Mouse (Mus musculus): ENCODE data around the gene Ap3m1. TPM values are rescaled to one million over a fixed set of nuclear protein-coding genes. Genes with fewer than 3 reads are reported as not detected.
A peak's percentile ranks its signal among the peaks of the same experiment; 100 is the strongest.

The Ap3m1 gene
- polyA plus RNA-seq, 1 experiment from 2014 or later = 108 TPM

DNA sequence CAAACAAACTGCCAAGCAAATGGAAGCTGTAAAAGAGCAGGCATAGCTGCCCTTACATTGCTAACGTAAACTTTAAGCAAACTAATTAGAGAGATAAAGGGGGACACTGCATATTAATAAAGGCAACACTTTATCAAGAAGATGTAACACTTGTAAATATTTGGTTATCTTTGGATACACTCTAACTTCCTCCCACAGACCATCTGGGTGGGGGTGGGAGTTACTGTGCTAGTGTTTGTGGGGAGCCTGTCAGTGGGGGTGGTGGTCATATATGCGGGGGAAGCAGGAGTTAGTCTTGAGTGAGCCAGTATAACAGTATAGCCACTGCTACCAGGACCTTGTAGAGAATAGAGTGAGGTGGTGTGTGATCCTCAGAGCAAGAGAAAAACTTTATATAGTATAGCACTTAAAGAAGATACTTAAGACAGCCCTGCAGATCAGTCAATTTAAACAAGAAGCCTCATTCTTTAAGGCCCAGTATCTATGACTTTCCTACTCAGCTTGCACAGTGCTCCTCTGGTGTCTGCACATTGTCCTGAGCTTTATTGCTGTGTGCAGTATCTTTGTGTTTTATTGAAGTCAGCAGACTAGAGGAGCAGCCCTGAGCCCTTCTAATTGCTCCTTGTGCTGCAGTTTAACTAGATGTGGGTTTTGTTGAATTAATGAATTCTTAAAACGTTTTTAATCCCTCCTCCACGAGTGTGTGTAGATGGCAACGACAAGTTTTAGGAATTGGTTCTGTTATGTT is 10.6 kb upstream of the Ap3m1 start:
- H3K36me3 ChIP-seq = no peaks in the 10 kb centered on the region
- H3K4me3 ChIP-seq = no peak overlapping the region
- H3K27ac ChIP-seq (replicated peaks) = no peak overlapping the region
- DNase-seq (ENCODE audit: low spot score) = no peak
- 74% methylated on average over 5 of the region's 5 CpGs for WGBS
- H3K9me3 ChIP-seq (replicated peaks) = no peaks in the 10 kb centered on the region
- H3K27me3 ChIP-seq (ENCODE audit: low read depth, poor library complexity, severe bottlenecking) = no peaks in the 10 kb centered on the region
- H3K4me1 ChIP-seq = no peaks in the 10 kb centered on the region

DNA sequence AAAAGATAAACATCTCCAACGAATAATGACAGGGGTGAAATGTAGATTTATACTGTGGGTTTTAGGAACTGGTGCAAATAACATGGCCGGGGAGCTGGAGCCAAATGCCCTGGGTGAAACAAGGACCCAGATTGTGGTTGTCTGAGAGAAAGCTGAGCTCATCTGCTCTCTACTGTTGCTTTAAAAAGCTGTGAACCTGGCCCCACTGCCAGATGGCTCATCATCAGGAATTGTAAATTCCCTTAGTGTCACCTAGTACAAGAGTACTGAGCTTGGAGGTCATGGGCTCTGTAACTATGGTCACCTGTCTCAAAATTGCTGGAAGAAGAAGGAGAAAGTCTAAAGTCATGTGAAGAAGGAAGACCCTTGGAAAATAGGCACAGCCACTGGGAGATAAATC is 6.7 kb upstream of the Ap3m1 start:
- 89% methylated on average over 2 of the region's 2 CpGs for WGBS
- H3K9me3 ChIP-seq (replicated peaks) = no peaks in the 10 kb centered on the region
- no peaks in the 10 kb centered on the region for H3K4me1 ChIP-seq
- peaks cover 3% of the 10 kb centered on the region; the same call in 1 of the 2 replicates for H3K36me3 ChIP-seq
- no peak overlapping the region for H3K27ac ChIP-seq (replicated peaks)
- DNase-seq (ENCODE audit: low spot score) = no peak
- H3K27me3 ChIP-seq (ENCODE audit: low read depth, poor library complexity, severe bottlenecking) = no peaks in the 10 kb centered on the region
- no peak overlapping the region for H3K4me3 ChIP-seq

DNA sequence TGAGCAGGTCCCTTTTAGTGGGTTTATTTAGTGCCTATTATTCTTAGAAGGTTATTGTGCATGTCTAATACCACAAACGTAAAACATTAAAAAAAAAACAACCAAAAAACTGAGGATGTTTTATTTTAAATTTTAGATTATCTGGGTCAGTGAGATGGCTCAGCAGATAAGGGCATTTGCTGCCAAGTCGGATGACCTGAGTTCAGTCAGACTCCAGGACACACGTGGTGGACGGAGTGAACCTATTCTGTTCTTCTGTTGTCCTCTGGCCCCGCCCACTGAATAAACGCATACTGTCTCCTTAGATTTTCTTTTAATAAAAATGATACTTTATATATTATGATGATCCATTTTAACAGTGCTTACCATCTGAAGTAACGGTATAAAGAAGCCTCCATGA is 1.3 kb upstream of the Ap3m1 start:
- Histone ChIP-seq H3K27me3 (ENCODE audit: low read depth, poor library complexity, severe bottlenecking) (no peaks in the 10 kb centered on the region), H3K4me1 (peaks cover 20% of the 10 kb centered on the region), H3K36me3 (peaks cover 3% of the 10 kb centered on the region; the same call in 1 of the 2 replicates), H3K27ac (replicated peaks) (no peak overlapping the region), H3K9me3 (replicated peaks) (no peaks in the 10 kb centered on the region), H3K4me3 (peak overlapping the region; percentile 86)
- WGBS = 59% methylated on average over 7 of the region's 7 CpGs
- no peak for DNase-seq (ENCODE audit: low spot score)

DNA sequence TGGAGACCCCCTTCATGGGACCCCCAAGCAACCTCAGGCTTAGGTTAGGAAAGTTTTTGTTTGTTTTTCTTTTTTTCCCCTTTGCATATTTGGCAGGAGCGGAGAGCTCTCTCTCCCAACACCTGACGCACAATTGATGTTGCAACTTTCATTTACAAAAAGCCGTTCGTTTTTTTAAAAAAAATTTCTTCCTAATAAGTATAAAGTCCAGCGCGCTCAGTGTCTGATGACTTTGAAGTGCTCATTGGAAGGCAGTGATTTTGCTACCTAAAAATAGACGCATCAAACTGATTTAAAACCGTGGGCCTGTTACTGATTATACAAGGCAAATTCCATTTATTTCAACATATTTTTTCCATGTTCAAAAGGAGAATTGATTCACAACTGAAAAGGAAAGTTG is 843 bp upstream of the Ap3m1 start:
- no peak for DNase-seq (ENCODE audit: low spot score)
- Histone ChIP-seq H3K36me3 (peaks cover 3% of the 10 kb centered on the region; the same call in 1 of the 2 replicates), H3K27me3 (ENCODE audit: low read depth, poor library complexity, severe bottlenecking) (no peaks in the 10 kb centered on the region), H3K4me1 (peaks cover 20% of the 10 kb centered on the region), H3K4me3 (peak overlapping the region; percentile 86), H3K9me3 (replicated peaks) (no peaks in the 10 kb centered on the region), H3K27ac (replicated peaks) (peak overlapping the region; percentile 98)
- 13% methylated on average over 8 of the region's 8 CpGs for WGBS

DNA sequence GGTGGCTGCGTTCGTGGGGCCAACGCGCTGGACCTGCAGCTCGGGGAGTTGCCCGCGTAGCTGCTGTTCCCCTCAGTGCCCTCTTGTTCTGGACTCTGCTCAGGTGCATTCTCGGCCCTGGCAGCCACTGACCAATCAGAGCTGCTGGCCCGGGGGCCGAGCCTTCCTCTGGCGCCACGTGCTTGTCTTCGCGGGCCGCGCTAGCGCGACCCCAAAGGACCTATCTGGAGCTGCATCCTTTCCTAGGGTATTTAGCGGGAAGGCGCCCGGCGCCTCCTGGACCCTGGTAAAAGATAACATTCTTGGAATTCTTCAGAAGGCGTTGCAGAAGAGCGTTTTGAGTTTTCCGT is 448 bp upstream of the Ap3m1 start:
- Histone ChIP-seq H3K4me3 (peak overlapping the region; percentile 86), H3K27me3 (ENCODE audit: low read depth, poor library complexity, severe bottlenecking) (no peaks in the 10 kb centered on the region), H3K9me3 (replicated peaks) (no peaks in the 10 kb centered on the region), H3K27ac (replicated peaks) (peak overlapping the region; percentile 98), H3K4me1 (peaks cover 20% of the 10 kb centered on the region), H3K36me3 (peaks cover 3% of the 10 kb centered on the region; the same call in 1 of the 2 replicates)
- peak; percentile 81 for DNase-seq (ENCODE audit: low spot score)
- under 1% methylated on average over 25 of the region's 25 CpGs for WGBS

DNA sequence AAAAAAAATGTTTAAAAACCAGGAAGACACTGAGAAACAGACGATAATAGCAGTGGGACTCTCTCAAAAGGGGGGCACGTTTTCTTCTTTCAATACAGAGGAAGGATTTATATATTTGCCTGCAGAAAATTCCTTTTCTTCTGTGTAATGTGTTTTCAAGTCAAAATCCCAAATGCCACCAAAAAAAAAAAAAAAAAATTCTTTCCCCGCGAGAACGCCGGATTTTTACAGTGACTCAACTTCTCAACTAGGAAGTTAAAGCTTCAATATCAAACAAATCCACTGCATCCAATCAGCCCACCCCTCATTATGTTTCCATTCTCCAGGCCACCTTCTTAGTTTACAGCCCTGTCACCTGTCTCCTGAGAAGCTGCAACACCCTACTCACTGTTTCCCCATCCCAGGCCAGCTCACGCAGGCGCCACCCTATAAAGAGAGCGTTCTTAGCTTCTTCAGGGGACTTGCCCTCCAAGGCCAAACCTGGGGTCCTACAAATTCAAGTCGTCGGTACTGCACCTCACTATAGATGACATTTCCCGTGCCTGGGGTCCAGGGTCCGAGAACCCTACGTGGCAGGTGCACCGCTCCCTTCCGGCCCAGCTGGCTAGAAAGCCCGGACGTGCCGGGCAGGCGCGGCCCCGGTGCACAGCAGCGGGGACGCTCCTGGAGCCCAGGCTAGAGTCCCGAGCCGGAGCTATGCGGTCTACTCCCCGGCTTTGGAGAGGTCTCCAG is 762 bp downstream of the Ap3m1 start:
- no peak for DNase-seq (ENCODE audit: low spot score)
- Histone ChIP-seq H3K36me3 (peaks cover 6% of the 10 kb centered on the region; the same call in 1 of the 2 replicates), H3K27me3 (ENCODE audit: low read depth, poor library complexity, severe bottlenecking) (no peaks in the 10 kb centered on the region), H3K27ac (replicated peaks) (peak overlapping the region; percentile 98), H3K4me3 (peak overlapping the region; percentile 86), H3K4me1 (peaks cover 20% of the 10 kb centered on the region), H3K9me3 (replicated peaks) (no peaks in the 10 kb centered on the region)
- WGBS = 10% methylated on average over 28 of the region's 28 CpGs

DNA sequence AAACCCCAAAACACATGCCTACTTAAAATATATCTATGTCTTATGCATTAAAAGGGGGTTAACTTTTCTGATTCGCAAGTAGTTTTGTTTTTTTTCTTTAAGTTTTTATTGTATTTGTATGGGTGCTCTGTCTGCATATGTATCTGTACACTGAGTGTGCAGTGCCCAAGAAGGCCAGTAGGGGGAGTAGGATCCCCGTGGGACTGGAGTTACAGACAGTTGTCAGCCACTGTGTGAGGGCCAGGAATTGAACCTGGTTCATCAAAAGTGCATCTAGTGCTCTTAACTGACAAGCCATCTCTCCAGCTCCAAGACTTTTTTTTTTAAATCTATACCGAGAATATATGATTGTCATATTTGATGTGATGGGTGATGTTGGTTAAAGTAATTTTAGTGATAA is 1.6 kb downstream of the Ap3m1 start:
- DNase-seq (ENCODE audit: low spot score) = no peak

DNA sequence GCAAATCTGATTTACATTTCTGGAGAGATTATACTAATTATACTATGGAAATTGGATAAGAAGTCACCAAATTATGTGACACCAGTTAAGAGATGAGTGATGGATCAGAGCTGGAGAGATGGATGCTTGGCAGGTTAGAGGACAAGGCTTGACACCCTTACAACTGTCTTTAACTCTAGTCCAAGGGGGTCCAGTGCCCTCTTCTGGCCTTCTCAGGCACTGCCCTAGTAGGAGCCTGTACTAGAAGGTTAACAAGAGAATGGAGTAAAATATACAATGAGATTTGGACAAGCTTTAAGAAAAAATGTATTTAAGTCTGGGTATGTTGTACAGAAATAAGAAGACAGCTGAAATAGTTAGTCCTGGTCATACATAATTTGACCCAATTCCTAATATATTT is 3.4 kb downstream of the Ap3m1 start:
- Histone ChIP-seq H3K4me3 (no peak overlapping the region), H3K36me3 (peaks cover 18% of the 10 kb centered on the region)

More for the DNA sequence above, 1.6 kb downstream of the Ap3m1 start:
- Histone ChIP-seq H3K4me3 (peak overlapping the region; percentile 86; the same call in 1 of the 2 replicates), H3K36me3 (peaks cover 9% of the 10 kb centered on the region; the same call in 1 of the 2 replicates), H3K27ac (replicated peaks) (no peak overlapping the region), H3K27me3 (ENCODE audit: low read depth, poor library complexity, severe bottlenecking) (no peaks in the 10 kb centered on the region), H3K4me1 (peaks cover 20% of the 10 kb centered on the region), H3K9me3 (replicated peaks) (no peaks in the 10 kb centered on the region)
- WGBS = 77% methylated on average over 3 of the region's 3 CpGs

DNA sequence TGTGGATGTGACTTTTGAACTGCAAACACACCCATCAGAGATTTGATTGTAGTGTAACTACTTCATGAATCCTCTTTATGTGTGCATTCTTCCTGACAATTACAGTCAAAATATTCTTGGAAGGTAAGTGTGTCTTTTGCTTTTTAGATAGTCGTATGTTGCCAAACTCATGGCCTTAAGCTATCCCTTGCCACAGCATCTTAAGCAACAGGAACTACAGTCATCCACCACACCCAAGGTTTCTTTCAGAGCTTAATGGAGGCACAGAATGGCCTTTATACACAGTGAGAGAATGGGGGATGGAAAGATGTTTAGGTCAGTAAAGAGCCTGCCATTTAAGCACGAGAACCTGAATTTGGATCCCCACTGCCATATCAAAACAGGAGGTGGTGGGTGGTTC is 4.5 kb downstream of the Ap3m1 start:
- H3K9me3 ChIP-seq (replicated peaks) = no peaks in the 10 kb centered on the region
- H3K4me1 ChIP-seq = peaks cover 12% of the 10 kb centered on the region
- H3K27ac ChIP-seq (replicated peaks) = no peak overlapping the region
- 93% methylated on average over 2 of the region's 2 CpGs for WGBS
- no peak overlapping the region for H3K4me3 ChIP-seq
- DNase-seq (ENCODE audit: low spot score) = no peak
- peaks cover 22% of the 10 kb centered on the region for H3K36me3 ChIP-seq
- no peaks in the 10 kb centered on the region for H3K27me3 ChIP-seq (ENCODE audit: low read depth, poor library complexity, severe bottlenecking)

More for the DNA sequence above, 3.4 kb downstream of the Ap3m1 start:
- Histone ChIP-seq H3K4me1 (peaks cover 20% of the 10 kb centered on the region), H3K9me3 (replicated peaks) (no peaks in the 10 kb centered on the region), H3K27me3 (ENCODE audit: low read depth, poor library complexity, severe bottlenecking) (no peaks in the 10 kb centered on the region), H3K27ac (replicated peaks) (no peak overlapping the region)
- DNase-seq (ENCODE audit: low spot score) = no peak

DNA sequence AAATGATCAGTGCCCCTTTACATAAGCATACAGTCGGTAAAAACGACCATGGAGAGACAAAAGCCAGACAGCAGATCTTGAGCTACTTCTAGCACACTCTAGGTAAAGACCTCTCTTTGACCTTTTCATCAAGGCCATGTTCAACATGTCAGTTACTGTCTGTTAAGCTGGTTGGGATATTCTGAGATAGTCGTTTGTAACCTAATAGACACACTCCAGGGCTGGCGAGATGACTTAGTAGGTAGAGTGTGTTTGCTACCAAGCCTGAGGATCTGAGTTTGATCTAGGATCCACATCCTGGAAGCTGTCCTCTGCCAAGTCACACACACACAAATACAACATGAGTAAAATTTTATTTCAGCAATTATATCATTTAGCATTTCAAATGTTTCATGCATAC is 12.7 kb downstream of the Ap3m1 start:
- Histone ChIP-seq H3K4me1 (no peaks in the 10 kb centered on the region), H3K9me3 (replicated peaks) (no peaks in the 10 kb centered on the region), H3K27ac (replicated peaks) (no peak overlapping the region), H3K27me3 (ENCODE audit: low read depth, poor library complexity, severe bottlenecking) (no peaks in the 10 kb centered on the region), H3K4me3 (no peak overlapping the region), H3K36me3 (peaks cover 64% of the 10 kb centered on the region)
- 84% methylated on average over 4 of the region's 4 CpGs for WGBS
- no peak for DNase-seq (ENCODE audit: low spot score)

DNA sequence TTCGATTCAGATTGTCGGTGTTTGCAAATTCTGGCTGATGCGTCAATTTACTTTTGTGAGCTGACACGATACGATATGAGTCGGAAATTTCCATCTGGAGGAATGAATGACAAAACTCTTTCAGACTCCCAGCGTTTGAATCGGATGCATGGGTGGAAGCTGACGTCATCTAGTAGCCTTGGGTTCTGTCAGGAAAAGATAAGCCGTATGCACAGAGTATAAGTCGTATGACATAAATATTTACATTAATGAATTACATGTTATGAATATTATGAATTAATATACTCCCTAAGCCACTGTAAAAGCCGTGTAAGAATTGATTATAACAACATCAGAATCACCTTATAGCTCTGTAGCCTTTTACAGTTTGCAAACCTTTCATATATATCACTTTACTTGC is 13.2 kb downstream of the Ap3m1 start:
- Histone ChIP-seq H3K36me3 (peaks cover 67% of the 10 kb centered on the region), H3K27me3 (ENCODE audit: low read depth, poor library complexity, severe bottlenecking) (no peaks in the 10 kb centered on the region), H3K27ac (replicated peaks) (no peak overlapping the region), H3K4me3 (no peak overlapping the region), H3K4me1 (no peaks in the 10 kb centered on the region), H3K9me3 (replicated peaks) (no peaks in the 10 kb centered on the region)
- 95% methylated on average over 12 of the region's 12 CpGs for WGBS
- DNase-seq (ENCODE audit: low spot score) = no peak

DNA sequence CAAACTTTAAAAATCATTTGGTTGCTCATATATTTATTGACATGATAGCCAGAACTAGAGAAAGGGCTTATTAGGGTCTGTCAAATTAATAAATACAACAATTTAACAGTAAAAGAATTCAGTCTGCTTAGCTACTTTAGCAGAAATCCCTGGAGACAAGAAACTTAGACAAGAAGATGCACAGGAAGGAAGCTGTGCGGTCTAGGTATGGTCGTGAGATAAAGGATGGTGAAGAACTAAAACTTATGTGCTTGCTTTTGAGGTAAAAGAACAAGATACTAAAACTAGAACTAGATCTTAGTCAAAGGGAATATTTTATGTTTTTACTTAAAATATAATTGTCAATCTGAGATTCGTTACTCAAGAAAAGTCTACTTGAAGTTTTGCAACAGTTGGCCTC is 17.5 kb downstream of the Ap3m1 start:
- H3K36me3 ChIP-seq = peaks cover 88% of the 10 kb centered on the region
- no peaks in the 10 kb centered on the region for H3K27me3 ChIP-seq (ENCODE audit: low read depth, poor library complexity, severe bottlenecking)
- H3K9me3 ChIP-seq (replicated peaks) = no peaks in the 10 kb centered on the region
- H3K4me3 ChIP-seq = no peak overlapping the region
- H3K4me1 ChIP-seq = 0 out of 2 replicates have a peak, but pooled peaks cover 2% of the 10 kb centered on the region
- no peak for DNase-seq (ENCODE audit: low spot score)
- 93% methylated on average over 3 of the region's 3 CpGs for WGBS
- H3K27ac ChIP-seq (replicated peaks) = no peak overlapping the region

DNA sequence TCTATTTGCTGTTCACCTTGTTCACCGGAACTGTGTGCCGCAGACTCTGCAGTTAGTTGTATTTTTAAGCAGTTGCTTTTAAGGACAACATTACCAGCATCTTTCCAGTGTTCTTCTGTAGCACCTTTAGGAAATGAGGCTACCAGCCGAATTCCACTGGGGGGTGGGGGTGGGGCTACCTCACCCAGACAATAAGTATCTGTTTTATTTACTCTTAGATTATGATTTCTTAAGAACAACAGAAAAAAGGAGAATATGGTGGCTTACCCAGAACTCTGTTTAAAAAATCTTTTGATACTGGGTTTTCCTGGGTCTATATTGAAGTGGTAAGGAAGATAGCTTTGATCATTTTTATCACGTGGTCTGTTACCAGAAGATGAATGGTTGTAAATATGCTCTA is 18.0 kb downstream of the Ap3m1 start:
- H3K27me3 ChIP-seq (ENCODE audit: low read depth, poor library complexity, severe bottlenecking) = no peaks in the 10 kb centered on the region
- H3K4me1 ChIP-seq = 0 out of 2 replicates have a peak, but pooled peaks cover 2% of the 10 kb centered on the region
- no peak overlapping the region for H3K27ac ChIP-seq (replicated peaks)
- 95% methylated on average over 4 of the region's 4 CpGs for WGBS
- DNase-seq (ENCODE audit: low spot score) = no peak
- peaks cover 88% of the 10 kb centered on the region for H3K36me3 ChIP-seq
- H3K9me3 ChIP-seq (replicated peaks) = no peaks in the 10 kb centered on the region
- H3K4me3 ChIP-seq = no peak overlapping the region

Data from midbrain, embryonic 10.5 days (tissue).